Mouse (Mus musculus): Measurements from ENCODE around the gene Mybph. TPM values are rescaled to one million over a fixed set of nuclear protein-coding genes. Genes with fewer than 3 reads are reported as not detected.

Mybph gene
- polyA plus RNA-seq, 1 experiment from 2014 or later = 102 TPM

DNA sequence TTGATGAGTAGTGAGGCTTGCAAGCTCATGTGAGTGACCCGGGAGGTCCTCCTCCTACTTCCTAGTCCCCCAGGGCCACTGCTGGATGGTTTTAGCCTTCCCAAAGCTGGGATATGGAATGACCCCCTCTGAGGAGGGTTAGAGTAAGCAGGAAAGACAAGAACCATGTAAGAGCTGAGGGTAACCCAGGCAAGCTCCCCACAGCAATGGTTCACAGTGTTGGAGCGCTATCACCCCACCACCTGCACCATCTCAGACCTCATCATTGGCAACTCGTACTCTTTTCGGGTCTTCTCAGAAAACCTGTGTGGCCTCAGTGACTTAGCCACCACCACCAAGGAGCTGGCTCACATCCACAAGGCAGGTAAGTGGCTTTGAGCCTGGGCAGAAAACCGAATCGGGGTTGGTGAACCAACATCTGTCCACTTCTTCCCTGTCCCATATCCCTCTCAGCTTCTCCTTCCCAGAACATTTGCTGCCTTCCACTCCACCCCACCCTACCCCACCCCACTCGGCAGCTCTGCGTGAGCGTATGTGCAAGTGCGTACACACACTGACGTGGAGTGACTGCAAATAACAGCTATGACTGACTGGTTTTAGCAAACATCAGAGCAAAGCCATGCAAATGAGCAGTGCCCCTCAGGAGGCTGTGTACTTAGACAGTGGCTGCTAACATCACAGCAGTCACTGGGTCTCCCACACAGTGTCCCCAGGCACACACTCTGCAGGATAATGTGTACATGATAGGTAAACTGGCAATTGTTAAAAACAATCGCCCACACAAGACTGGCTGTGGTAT lies 5.1 kb downstream of the Mybph start:
- WGBS = 76% methylated on average over 12 of the region's 12 CpGs
- no peak for ATAC-seq (ENCODE audit: insufficient number of reproducible peaks, low FRiP score, low TSS enrichment, low read depth)

GRCm38 (mm10) chr1:134200481-134200880 lies 7.2 kb downstream of the Mybph start:
- H3K4me2 ChIP-seq (replicated peaks) = no peak overlapping the region
- no peak overlapping the region for H3K27ac ChIP-seq (replicated peaks)
- 36% methylated on average over 2 of the region's 2 CpGs for WGBS
- no peak for ATAC-seq (ENCODE audit: insufficient number of reproducible peaks, low FRiP score, low TSS enrichment, low read depth)
- no peaks in the 10 kb centered on the region for H3K27me3 ChIP-seq
- H3K9ac ChIP-seq = no peak overlapping the region
- H3K4me3 ChIP-seq (replicated peaks) = no peak overlapping the region
- H3K4me1 ChIP-seq = peaks cover 10% of the 10 kb centered on the region
- no peaks in the 10 kb centered on the region for H3K36me3 ChIP-seq
- no peaks in the 10 kb centered on the region for H3K9me3 ChIP-seq (replicated peaks)

More for the DNA sequence above, 5.1 kb downstream of the Mybph start:
- H3K9me3 ChIP-seq (replicated peaks) = no peaks in the 10 kb centered on the region
- H3K4me2 ChIP-seq (replicated peaks) = no peak overlapping the region
- no peaks in the 10 kb centered on the region for H3K36me3 ChIP-seq
- H3K4me3 ChIP-seq (replicated peaks) = no peak overlapping the region
- H3K27me3 ChIP-seq = no peaks in the 10 kb centered on the region
- no peak overlapping the region for H3K27ac ChIP-seq (replicated peaks)
- H3K9ac ChIP-seq = no peak overlapping the region
- peaks cover 26% of the 10 kb centered on the region for H3K4me1 ChIP-seq

- 84% methylated on average over 6 of the region's 6 CpGs for WGBS
- Histone ChIP-seq H3K9me3 (replicated peaks) (no peaks in the 10 kb centered on the region), H3K9ac (no peak overlapping the region), H3K27ac (replicated peaks) (no peak overlapping the region), H3K27me3 (no peaks in the 10 kb centered on the region), H3K4me3 (replicated peaks) (no peak overlapping the region), H3K4me2 (replicated peaks) (no peak overlapping the region), H3K4me1 (peaks cover 3% of the 10 kb centered on the region), H3K36me3 (no peaks in the 10 kb centered on the region)
- ATAC-seq (ENCODE audit: insufficient number of reproducible peaks, low FRiP score, low TSS enrichment, low read depth) = no peak
These were observed 7.9 kb downstream of the Mybph start for GRCm38 (mm10) chr1:134200998-134201686.

DNA sequence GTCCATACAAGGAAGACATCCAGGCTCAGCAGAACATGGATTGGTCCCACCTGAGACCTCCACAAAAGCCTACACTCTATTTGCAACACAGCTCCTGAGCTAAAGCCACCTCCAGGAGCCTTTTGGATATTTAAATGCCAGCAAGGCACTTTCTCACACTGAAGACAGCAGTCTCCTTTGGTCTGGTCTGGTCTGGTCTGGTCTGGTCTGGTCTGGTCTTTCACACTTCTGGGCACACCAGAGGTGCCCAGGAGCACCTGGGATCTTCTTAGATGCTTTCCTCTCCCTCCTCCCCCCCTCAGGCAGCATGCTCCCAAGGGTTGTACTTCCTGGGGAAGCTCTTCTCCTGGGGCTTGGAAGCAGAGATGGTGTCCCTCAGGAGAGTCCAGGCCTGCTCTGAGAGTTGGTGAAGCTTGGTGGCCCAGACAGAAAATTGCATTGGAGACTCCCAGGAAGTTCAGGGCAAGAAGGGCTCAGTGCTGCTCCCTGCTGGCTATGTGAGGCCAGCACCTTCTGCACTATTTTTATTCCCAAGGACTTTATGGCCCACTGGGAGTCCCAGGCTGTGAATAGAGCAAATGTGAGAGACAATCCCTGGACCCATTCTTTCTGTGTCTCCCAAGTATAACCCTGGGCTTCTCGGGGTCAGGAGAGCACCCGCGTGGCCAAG lies 8.6 kb downstream of the Mybph start:
- Histone ChIP-seq H3K27me3 (no peaks in the 10 kb centered on the region), H3K27ac (replicated peaks) (no peak overlapping the region), H3K4me3 (replicated peaks) (no peak overlapping the region), H3K4me2 (replicated peaks) (no peak overlapping the region), H3K9ac (no peak overlapping the region), H3K36me3 (no peaks in the 10 kb centered on the region), H3K9me3 (replicated peaks) (no peaks in the 10 kb centered on the region), H3K4me1 (no peaks in the 10 kb centered on the region)
- 50% methylated on average over 3 of the region's 3 CpGs for WGBS
- ATAC-seq (ENCODE audit: insufficient number of reproducible peaks, low FRiP score, low TSS enrichment, low read depth) = no peak

- H3K36me3 ChIP-seq = no peaks in the 10 kb centered on the region
- no peak overlapping the region for H3K4me3 ChIP-seq (replicated peaks)
- no peak overlapping the region for H3K9ac ChIP-seq
- no peaks in the 10 kb centered on the region for H3K4me1 ChIP-seq
- no peak overlapping the region for H3K27ac ChIP-seq (replicated peaks)
- no peaks in the 10 kb centered on the region for H3K9me3 ChIP-seq (replicated peaks)
- H3K27me3 ChIP-seq = no peaks in the 10 kb centered on the region
- no peak overlapping the region for H3K4me2 ChIP-seq (replicated peaks)
- 85% methylated on average over 13 of the region's 13 CpGs for WGBS
- ATAC-seq (ENCODE audit: insufficient number of reproducible peaks, low FRiP score, low TSS enrichment, low read depth) = no peak
These were observed 11.0 kb downstream of the Mybph start for GRCm38 (mm10) chr1:134204230-134204629.

GRCm38 (mm10) chr1:134205296-134206018 lies 12.2 kb downstream of the Mybph start:
- 62% methylated on average over 9 of the region's 9 CpGs for WGBS

GRCm38 (mm10) chr1:134206085-134206484 lies 12.8 kb downstream of the Mybph start:
- Histone ChIP-seq H3K9me3 (replicated peaks) (no peaks in the 10 kb centered on the region), H3K9ac (no peak overlapping the region), H3K36me3 (no peaks in the 10 kb centered on the region), H3K4me3 (replicated peaks) (no peak overlapping the region), H3K4me2 (replicated peaks) (no peak overlapping the region), H3K27ac (replicated peaks) (no peak overlapping the region), H3K4me1 (peaks cover 6% of the 10 kb centered on the region; the same call in 1 of the 2 replicates), H3K27me3 (no peaks in the 10 kb centered on the region)
- WGBS = 41% methylated on average over 5 of the region's 5 CpGs
- no peak for ATAC-seq (ENCODE audit: insufficient number of reproducible peaks, low FRiP score, low TSS enrichment, low read depth)

More at GRCm38 (mm10) chr1:134205296-134206018, 12.2 kb downstream of the Mybph start:
- no peak overlapping the region for H3K4me2 ChIP-seq (replicated peaks)
- no peak overlapping the region for H3K9ac ChIP-seq
- no peaks in the 10 kb centered on the region for H3K4me1 ChIP-seq
- H3K36me3 ChIP-seq = no peaks in the 10 kb centered on the region
- H3K27ac ChIP-seq (replicated peaks) = no peak overlapping the region
- ATAC-seq (ENCODE audit: insufficient number of reproducible peaks, low FRiP score, low TSS enrichment, low read depth) = no peak
- no peaks in the 10 kb centered on the region for H3K9me3 ChIP-seq (replicated peaks)
- H3K4me3 ChIP-seq (replicated peaks) = no peak overlapping the region
- H3K27me3 ChIP-seq = no peaks in the 10 kb centered on the region

DNA sequence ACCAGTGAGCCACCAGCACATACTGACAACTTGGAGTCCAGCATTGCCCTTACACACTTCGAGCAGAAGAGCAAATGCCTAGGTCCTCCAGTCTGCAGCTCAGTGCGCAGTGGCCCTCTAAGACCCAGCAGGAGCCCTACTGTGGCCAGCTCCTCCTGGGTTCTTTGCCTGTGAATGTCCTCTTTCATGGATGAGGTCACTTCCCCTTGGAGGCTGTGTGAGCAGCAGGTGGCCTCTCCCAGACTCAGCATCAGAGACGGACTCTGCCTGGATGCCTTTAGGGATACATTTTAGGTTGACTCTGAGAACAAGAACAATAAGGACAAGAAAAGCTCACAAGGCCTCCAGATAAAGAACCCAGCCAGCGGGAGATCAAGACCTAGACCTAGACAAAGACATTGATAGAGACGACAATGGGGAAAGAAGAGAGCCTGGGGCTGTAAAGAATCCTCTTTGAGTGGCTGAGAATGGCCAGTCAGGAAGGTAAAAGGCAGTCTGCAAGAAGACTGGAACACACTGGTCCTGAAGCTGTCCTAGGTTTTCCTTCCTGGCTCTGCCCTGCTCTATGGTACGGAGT lies 17.0 kb downstream of the Mybph start:
- H3K4me1 ChIP-seq = peaks cover 12% of the 10 kb centered on the region; the same call in 1 of the 2 replicates
- no peak overlapping the region for H3K4me2 ChIP-seq (replicated peaks)
- no peak overlapping the region for H3K27ac ChIP-seq (replicated peaks)
- no peaks in the 10 kb centered on the region for H3K36me3 ChIP-seq
- WGBS = 63% methylated on average over 6 of the region's 6 CpGs
- no peaks in the 10 kb centered on the region for H3K9me3 ChIP-seq (replicated peaks)
- no peak for ATAC-seq (ENCODE audit: insufficient number of reproducible peaks, low FRiP score, low TSS enrichment, low read depth)
- H3K27me3 ChIP-seq = no peaks in the 10 kb centered on the region
- no peak overlapping the region for H3K4me3 ChIP-seq (replicated peaks)
- no peak overlapping the region for H3K9ac ChIP-seq

DNA sequence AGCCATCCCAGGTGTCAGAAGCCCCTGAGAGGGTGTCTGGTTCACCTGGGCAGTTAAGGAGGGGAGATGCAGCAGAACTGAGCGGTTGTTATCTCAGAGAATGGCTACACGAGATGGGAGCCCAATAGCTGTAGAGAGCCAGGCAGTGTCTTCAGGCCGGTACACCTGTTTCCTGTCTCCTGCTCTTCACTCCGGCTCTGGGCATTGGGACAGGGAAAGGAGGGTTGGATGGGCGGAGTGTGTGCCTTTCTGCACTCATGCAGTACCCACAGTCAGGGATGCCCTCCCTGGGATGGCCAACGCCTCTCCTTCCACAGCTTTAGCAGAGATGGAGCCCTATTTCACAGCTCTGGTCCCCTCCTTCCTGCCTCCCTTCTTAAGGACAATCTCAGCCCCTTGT lies 17.8 kb downstream of the Mybph start:
- Histone ChIP-seq H3K4me3 (replicated peaks) (no peak overlapping the region), H3K27ac (replicated peaks) (no peak overlapping the region), H3K4me2 (replicated peaks) (no peak overlapping the region), H3K36me3 (no peaks in the 10 kb centered on the region), H3K4me1 (peaks cover 17% of the 10 kb centered on the region; the same call in 1 of the 2 replicates), H3K27me3 (no peaks in the 10 kb centered on the region), H3K9ac (no peak overlapping the region), H3K9me3 (replicated peaks) (no peaks in the 10 kb centered on the region)
- WGBS = 47% methylated on average over 6 of the region's 6 CpGs
- no peak for ATAC-seq (ENCODE audit: insufficient number of reproducible peaks, low FRiP score, low TSS enrichment, low read depth)

- 24% methylated on average over 2 of the region's 2 CpGs for WGBS
- no peaks in the 10 kb centered on the region for H3K9me3 ChIP-seq (replicated peaks)
- H3K36me3 ChIP-seq = no peaks in the 10 kb centered on the region
- no peak overlapping the region for H3K9ac ChIP-seq
- no peak overlapping the region for H3K4me2 ChIP-seq (replicated peaks)
- no peak overlapping the region for H3K27ac ChIP-seq (replicated peaks)
- ATAC-seq (ENCODE audit: insufficient number of reproducible peaks, low FRiP score, low TSS enrichment, low read depth) = no peak
- H3K4me1 ChIP-seq = peaks cover 17% of the 10 kb centered on the region; the same call in 1 of the 2 replicates
- no peaks in the 10 kb centered on the region for H3K27me3 ChIP-seq
- no peak overlapping the region for H3K4me3 ChIP-seq (replicated peaks)
These were observed 18.4 kb downstream of the Mybph start for GRCm38 (mm10) chr1:134211631-134212030.
